Mouse (Mus musculus): ENCODE measurements around the gene Sept11.

DNA sequence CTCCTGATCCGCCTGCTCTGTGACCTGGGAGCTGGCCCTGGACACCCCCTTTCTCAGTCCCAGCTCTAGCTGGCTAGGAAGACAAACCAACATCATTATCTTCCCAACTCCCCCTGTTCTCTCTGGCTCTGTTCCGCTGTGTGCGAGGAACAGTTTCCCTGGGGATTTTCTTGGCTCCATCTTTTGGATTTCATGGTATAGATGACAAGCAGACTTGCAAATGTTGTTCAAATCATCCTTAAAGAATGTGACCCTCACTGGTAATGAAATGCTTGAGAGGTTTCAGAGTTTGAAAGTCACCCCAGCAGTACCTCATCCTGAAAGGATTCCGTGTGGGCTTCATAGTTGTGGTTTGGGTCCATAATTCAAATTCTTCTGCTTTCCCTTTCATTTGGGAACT, 38.2 kb downstream of the Sept11 start:
- no peak for TF ChIP-seq GATA1 (IDR thresholded peaks at IDR 0.05; ENCODE audit: borderline replicate concordance, low read length)
- no peak for TF ChIP-seq FLI1 (IDR thresholded peaks at IDR 0.05; ENCODE audit: low read length)
